Mouse (Mus musculus): ENCODE measurements around the gene Edn2.

- TF ChIP-seq CTCF (IDR thresholded peaks at IDR 0.05; ENCODE audit: low read depth) (no peak), EP300 (IDR thresholded peaks at IDR 0.05; ENCODE audit: low read depth) (no peak)
Observed at GRCm38 (mm10) chr4:120194026-120194425, 33.0 kb downstream of the Edn2 start.

All from heart, postnatal 0 days (tissue).